Mouse (Mus musculus) neural tube, embryonic 13.5 days (tissue): ENCODE results near the gene Akt1s1. TPM values are rescaled to one million over a fixed set of nuclear protein-coding genes. Genes with fewer than 3 reads are reported as not detected.
A peak's percentile ranks its signal among the peaks of the same experiment; 100 is the strongest.

Experiments
- ATAC-seq: fragments of 200-750 bp; cut with Nextera tagmentation; 2 replicates; pipeline ENCODE4 v1.8.0; 2017; ENCODE audit warnings: low read depth, mild to moderate bottlenecking, moderate TSS enrichment, moderate library complexity
- H3K27ac ChIP-seq: fragments of 300-500 bp; sonication (generic); replicated peaks from 2 replicates; pipeline ENCODE4 v1.5.1; 2015; ENCODE audit warnings: moderate library complexity, mild to moderate bottlenecking, inconsistent platforms
- H3K27me3 ChIP-seq: fragments of 300-500 bp; sonication (generic); 2 replicates; pipeline ENCODE4 v1.6.1; 2015; ENCODE audit warnings: mild to moderate bottlenecking, inconsistent platforms
- H3K36me3 ChIP-seq: fragments of 300-500 bp; sonication (generic); 2 replicates; pipeline ENCODE4 v1.6.1; 2015; ENCODE audit warnings: mild to moderate bottlenecking, inconsistent platforms
- H3K4me1 ChIP-seq: fragments of 300-500 bp; sonication (generic); replicated peaks from 2 replicates; pipeline ENCODE4 v1.6.1; 2015; ENCODE audit warnings: inconsistent platforms
- H3K4me2 ChIP-seq: fragments of 300-500 bp; sonication (generic); 2 replicates; pipeline ENCODE4 v1.6.1; 2015; ENCODE audit warnings: inconsistent platforms, mild to moderate bottlenecking, moderate library complexity
- H3K4me3 ChIP-seq: fragments of 300-500 bp; sonication (generic); 2 replicates; pipeline ENCODE4 v1.5.1; 2015; ENCODE audit warnings: mild to moderate bottlenecking, inconsistent platforms
- H3K9ac ChIP-seq: fragments of 300-500 bp; sonication (generic); 2 replicates; pipeline ENCODE4 v1.6.1; 2015; ENCODE audit warnings: moderate library complexity, mild to moderate bottlenecking, inconsistent platforms
- H3K9me3 ChIP-seq: fragments of 300-500 bp; sonication (generic); 2 replicates; pipeline ENCODE4 v1.6.1; 2016; ENCODE audit warnings: inconsistent platforms
- WGBS: fragments of 180-500 bp; shearing (Covaris S2); methylation state at CpG from one replicate; pipeline ENCODE4 v1.1.7; 2015; 5-methylcytosine and 5-hydroxymethylcytosine counted together
- polyA plus RNA-seq: library from polyadenylated mRNA; unstranded; fragments of >200 nt; fragmentation: Nextera tagmentation; extraction: Ambion mirVana; gene quantifications from 2 replicates; pipeline ENCODE4 v1.2.1, GENCODE M21; 2015

Gene Akt1s1
- polyA plus RNA-seq, 1 experiment from 2014 or later, result 99.0 TPM

- WGBS, result 87% methylated on average over 7 of the region's 7 CpGs
- peaks cover 75% of the 10 kb centered on the region for H3K36me3 ChIP-seq
- ATAC-seq, result no peak
These were observed 38.2 kb downstream of the Akt1s1 start for GRCm38 (mm10) chr7:44886964-44887363.

GRCm38 (mm10) chr7:44888256-44889105, 39.7 kb downstream of the Akt1s1 start:
- peaks cover 60% of the 10 kb centered on the region for H3K36me3 ChIP-seq
- H3K27ac ChIP-seq, result no peak overlapping the region
- no peak for ATAC-seq
- no peaks in the 10 kb centered on the region for H3K9me3 ChIP-seq
- peak overlapping the region; percentile 34; the same call in 1 of the 2 replicates for H3K9ac ChIP-seq
- 87% methylated on average over 13 of the region's 13 CpGs for WGBS
- peaks cover 44% of the 10 kb centered on the region for H3K4me1 ChIP-seq
- H3K27me3 ChIP-seq, result no peaks in the 10 kb centered on the region
- 0 out of 2 replicates have a peak overlapping the region, but pooled peaks have one; percentile 3 for H3K4me2 ChIP-seq
- no peak overlapping the region for H3K4me3 ChIP-seq

More at GRCm38 (mm10) chr7:44886964-44887363, 38.2 kb downstream of the Akt1s1 start:
- Histone ChIP-seq H3K4me2 (no peak overlapping the region), H3K9ac (0 out of 2 replicates have a peak overlapping the region, but pooled peaks have one; percentile 8), H3K27ac (no peak overlapping the region), H3K9me3 (no peaks in the 10 kb centered on the region), H3K4me1 (peaks cover 38% of the 10 kb centered on the region), H3K4me3 (no peak overlapping the region), H3K27me3 (no peaks in the 10 kb centered on the region)

GRCm38 (mm10) chr7:44890180-44890579, 41.4 kb downstream of the Akt1s1 start:
- H3K9me3 ChIP-seq, result no peaks in the 10 kb centered on the region
- H3K27me3 ChIP-seq, result no peaks in the 10 kb centered on the region
- no peak for ATAC-seq
- peak overlapping the region; percentile 96; the same call in 1 of the 2 replicates for H3K9ac ChIP-seq
- peak overlapping the region; percentile 98 for H3K4me2 ChIP-seq
- H3K27ac ChIP-seq, result no peak overlapping the region
- peaks cover 61% of the 10 kb centered on the region for H3K4me1 ChIP-seq
- H3K36me3 ChIP-seq, result peaks cover 44% of the 10 kb centered on the region
- peak overlapping the region; percentile 93 for H3K4me3 ChIP-seq
- WGBS, result 93% methylated on average over 7 of the region's 7 CpGs

- H3K4me1 ChIP-seq, result peaks cover 63% of the 10 kb centered on the region
- peaks cover 38% of the 10 kb centered on the region for H3K36me3 ChIP-seq
- H3K4me2 ChIP-seq, result peak overlapping the region; percentile 98
- H3K27ac ChIP-seq, result no peak overlapping the region; the same call in 1 of the 2 replicates
- no peak for ATAC-seq
- H3K9ac ChIP-seq, result peak overlapping the region; percentile 96
- WGBS, result 70% methylated on average over 4 of the region's 4 CpGs
- no peaks in the 10 kb centered on the region for H3K9me3 ChIP-seq
- H3K4me3 ChIP-seq, result peak overlapping the region; percentile 93
- no peaks in the 10 kb centered on the region for H3K27me3 ChIP-seq
These were observed 41.9 kb downstream of the Akt1s1 start for GRCm38 (mm10) chr7:44890737-44891136.

- Histone ChIP-seq H3K36me3 (peaks cover 32% of the 10 kb centered on the region), H3K4me2 (peak overlapping the region; percentile 98), H3K27ac (peak overlapping the region; percentile 98), H3K9me3 (no peaks in the 10 kb centered on the region), H3K4me1 (peaks cover 68% of the 10 kb centered on the region), H3K4me3 (peak overlapping the region; percentile 93), H3K9ac (peak overlapping the region; percentile 96), H3K27me3 (no peaks in the 10 kb centered on the region)
- WGBS, result 23% methylated on average over 6 of the region's 6 CpGs
- no peak for ATAC-seq
These were observed 42.8 kb downstream of the Akt1s1 start for GRCm38 (mm10) chr7:44891611-44892010.

GRCm38 (mm10) chr7:44892276-44892921, 43.6 kb downstream of the Akt1s1 start, which contains the start of gene Med25:
Gene Med25, minus strand, starts transcription at chr7:44892712.
- Histone ChIP-seq H3K4me1 (peaks cover 73% of the 10 kb centered on the region), H3K36me3 (peaks cover 28% of the 10 kb centered on the region), H3K27me3 (no peaks in the 10 kb centered on the region), H3K9ac (peak within 1 kb of the TSS; percentile 96), H3K9me3 (no peaks in the 10 kb centered on the region), H3K4me3 (peak within 1 kb of the TSS; percentile 93), H3K4me2 (peak within 1 kb of the TSS; percentile 98), H3K27ac (peak within 1 kb of the TSS; percentile 98)
- peak; percentile 64 for ATAC-seq
- WGBS, result under 1% methylated on average over 56 of the region's 56 CpGs

GRCm38 (mm10) chr7:44893197-44893596, 44.4 kb downstream of the Akt1s1 start:
- ATAC-seq, result no peak
- no peaks in the 10 kb centered on the region for H3K27me3 ChIP-seq
- WGBS, result 11% methylated on average over 8 of the region's 8 CpGs
- peak overlapping the region; percentile 54 for H3K4me2 ChIP-seq
- H3K9ac ChIP-seq, result peak overlapping the region; percentile 34; the same call in 1 of the 2 replicates
- H3K36me3 ChIP-seq, result peaks cover 23% of the 10 kb centered on the region
- H3K4me1 ChIP-seq, result peaks cover 74% of the 10 kb centered on the region
- peak overlapping the region; percentile 98 for H3K27ac ChIP-seq
- H3K4me3 ChIP-seq, result peak overlapping the region; percentile 93
- H3K9me3 ChIP-seq, result no peaks in the 10 kb centered on the region

- Histone ChIP-seq H3K36me3 (peaks cover 18% of the 10 kb centered on the region), H3K9me3 (no peaks in the 10 kb centered on the region), H3K4me1 (peaks cover 72% of the 10 kb centered on the region), H3K27me3 (no peaks in the 10 kb centered on the region), H3K27ac (peak overlapping the region; percentile 98), H3K9ac (no peak overlapping the region), H3K4me2 (no peak overlapping the region), H3K4me3 (no peak overlapping the region)
- WGBS, result 89% methylated on average over 3 of the region's 3 CpGs
- no peak for ATAC-seq
These were observed 45.4 kb downstream of the Akt1s1 start for GRCm38 (mm10) chr7:44894175-44894574.

GRCm38 (mm10) chr7:44895206-44895592, 46.4 kb downstream of the Akt1s1 start:
- peaks cover 64% of the 10 kb centered on the region for H3K4me1 ChIP-seq

GRCm38 (mm10) chr7:44895593-44896434, 47.0 kb downstream of the Akt1s1 start, which contains the start of gene Fuz:
Gene Fuz, plus strand, starts transcription at chr7:44896079.
- WGBS, result under 1% methylated on average over 34 of the region's 34 CpGs
- peaks cover 61% of the 10 kb centered on the region for H3K4me1 ChIP-seq
- peak; percentile 82 for ATAC-seq

More at GRCm38 (mm10) chr7:44895206-44895592, 46.4 kb downstream of the Akt1s1 start:
- WGBS, result 23% methylated on average over 7 of the region's 7 CpGs
- Histone ChIP-seq H3K36me3 (peaks cover 21% of the 10 kb centered on the region), H3K9me3 (no peaks in the 10 kb centered on the region), H3K9ac (peak overlapping the region; percentile 60), H3K27me3 (no peaks in the 10 kb centered on the region), H3K27ac (peak overlapping the region; percentile 98), H3K4me2 (peak overlapping the region; percentile 68), H3K4me3 (peak overlapping the region; percentile 54)
- no peak for ATAC-seq

GRCm38 (mm10) chr7:44896499-44896898, 47.7 kb downstream of the Akt1s1 start:
- H3K4me1 ChIP-seq, result peaks cover 61% of the 10 kb centered on the region
- WGBS, result 33% methylated on average over 10 of the region's 10 CpGs
- no peak for ATAC-seq

More at GRCm38 (mm10) chr7:44895593-44896434, 47.0 kb downstream of the Akt1s1 start, which contains the start of gene Fuz:
- peaks cover 21% of the 10 kb centered on the region for H3K36me3 ChIP-seq
- no peaks in the 10 kb centered on the region for H3K27me3 ChIP-seq
- H3K9ac ChIP-seq, result peak within 1 kb of the TSS; percentile 72
- peak within 1 kb of the TSS; percentile 54 for H3K4me3 ChIP-seq
- no peaks in the 10 kb centered on the region for H3K9me3 ChIP-seq
- peak within 1 kb of the TSS; percentile 98 for H3K27ac ChIP-seq
- peak within 1 kb of the TSS; percentile 68 for H3K4me2 ChIP-seq

More at GRCm38 (mm10) chr7:44896499-44896898, 47.7 kb downstream of the Akt1s1 start:
- Histone ChIP-seq H3K36me3 (peaks cover 28% of the 10 kb centered on the region), H3K27me3 (no peaks in the 10 kb centered on the region), H3K4me2 (peak overlapping the region; percentile 68), H3K4me3 (peak overlapping the region; percentile 54), H3K27ac (peak overlapping the region; percentile 98), H3K9me3 (no peaks in the 10 kb centered on the region), H3K9ac (peak overlapping the region; percentile 72)
